Mouse (Mus musculus): ENCODE measurements around the gene Pam16. TPM values are rescaled to one million over a fixed set of nuclear protein-coding genes. Genes with fewer than 3 reads are reported as not detected.
A peak's percentile ranks its signal among the peaks of the same experiment; 100 is the strongest.

The Pam16 gene
- polyA plus RNA-seq, 1 experiment: 9.5 TPM

DNA sequence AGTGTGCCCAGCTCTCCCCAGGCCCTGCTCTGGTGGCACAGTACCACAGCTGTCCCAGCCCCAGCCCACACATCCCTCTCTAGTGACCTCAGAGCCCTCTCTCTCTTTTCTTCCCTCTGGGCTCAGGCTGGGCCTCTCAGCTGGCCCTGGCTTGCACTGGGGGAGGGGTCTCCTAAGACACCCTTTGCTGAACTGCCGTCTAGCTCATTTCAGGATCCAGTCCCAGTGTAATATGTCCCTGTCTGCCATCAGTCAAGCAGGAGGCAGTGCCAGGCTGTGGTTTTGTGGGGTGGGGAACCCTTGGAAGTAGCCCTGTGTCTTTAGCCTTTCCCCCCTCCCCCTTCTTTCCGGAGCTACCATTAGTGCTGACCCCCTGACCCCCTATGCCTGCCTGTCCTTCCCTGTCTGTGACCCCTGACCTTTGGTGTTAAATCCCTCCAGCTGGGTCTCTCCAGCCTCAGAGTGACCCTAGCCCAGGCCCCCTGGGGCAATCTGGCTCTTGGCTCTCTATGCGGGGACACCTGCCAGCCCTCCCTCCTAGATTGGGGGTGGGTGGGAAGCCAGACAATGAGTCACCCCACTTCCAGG is 28.6 kb downstream of the Pam16 start:
- 0 out of 2 replicates have a peak overlapping the region, but pooled peaks have one; percentile 4 for H3K27ac ChIP-seq (ENCODE audit: insufficient read depth, low read length)
- H3K4me1 ChIP-seq (ENCODE audit: control insufficient read depth, insufficient read depth, insufficient read length): no peaks in the 10 kb centered on the region; the same call in 1 of the 2 replicates
- no peak for TF ChIP-seq POLR2A (IDR thresholded peaks at IDR 0.05; ENCODE audit: low read depth, low read length)
- no peak for TF ChIP-seq CTCF (IDR thresholded peaks at IDR 0.05; ENCODE audit: extremely low read depth, insufficient read depth, insufficient read length, insufficient replicate concordance)
- H3K4me3 ChIP-seq (ENCODE audit: extremely low read depth, insufficient read depth, insufficient read length): no peak overlapping the region
- peaks cover 12% of the 10 kb centered on the region for H3K27me3 ChIP-seq (ENCODE audit: control insufficient read depth, insufficient read depth, low read length)
- no peak for DNase-seq (ENCODE audit: low read depth in 1 of 2, low spot score in 2 of 2)
- H3K36me3 ChIP-seq (ENCODE audit: control insufficient read depth, insufficient read depth, low read length): no peaks in the 10 kb centered on the region
- 66% methylated on average over 3 of the region's 3 CpGs for WGBS

DNA sequence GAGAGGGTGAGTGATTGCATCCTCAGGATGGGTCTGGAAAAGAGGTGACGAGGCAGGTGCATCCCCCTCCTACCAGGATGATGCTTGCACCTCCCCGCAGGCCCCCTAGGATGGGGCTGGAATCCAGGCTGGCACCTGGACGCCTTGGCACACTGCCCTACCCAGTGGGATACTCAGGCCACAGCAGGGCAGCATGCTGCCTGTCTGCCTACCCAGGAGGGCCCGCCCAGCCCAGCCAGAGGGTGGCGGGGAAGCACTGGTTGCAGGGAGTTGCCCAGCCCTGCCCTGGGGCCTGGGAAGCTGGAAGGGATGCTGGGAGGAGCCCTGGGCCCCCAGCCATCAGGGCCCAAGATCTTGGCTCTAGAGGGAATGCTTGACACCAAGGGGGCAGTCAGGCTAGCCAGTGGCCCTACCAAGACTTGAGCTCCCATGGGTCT is 29.2 kb downstream of the Pam16 start:
- whole genome bisulfite sequencing: 85% methylated on average over 5 of the region's 5 CpGs
- peak overlapping the region; percentile 61; the same call in 1 of the 2 replicates for H3K4me3 ChIP-seq (ENCODE audit: extremely low read depth, insufficient read depth, insufficient read length)
- no peak for TF ChIP-seq POLR2A (IDR thresholded peaks at IDR 0.05; ENCODE audit: low read depth, low read length)
- TF ChIP-seq CTCF (IDR thresholded peaks at IDR 0.05; ENCODE audit: extremely low read depth, insufficient read depth, insufficient read length, insufficient replicate concordance): no peak
- peaks cover 12% of the 10 kb centered on the region for H3K27me3 ChIP-seq (ENCODE audit: control insufficient read depth, insufficient read depth, low read length)
- DNase-seq (ENCODE audit: low read depth in 1 of 2, low spot score in 2 of 2): no peak
- 0 out of 2 replicates have a peak overlapping the region, but pooled peaks have one; percentile 4 for H3K27ac ChIP-seq (ENCODE audit: insufficient read depth, low read length)
- H3K4me1 ChIP-seq (ENCODE audit: control insufficient read depth, insufficient read depth, insufficient read length): no peaks in the 10 kb centered on the region; the same call in 1 of the 2 replicates
- no peaks in the 10 kb centered on the region for H3K36me3 ChIP-seq (ENCODE audit: control insufficient read depth, insufficient read depth, low read length)

DNA sequence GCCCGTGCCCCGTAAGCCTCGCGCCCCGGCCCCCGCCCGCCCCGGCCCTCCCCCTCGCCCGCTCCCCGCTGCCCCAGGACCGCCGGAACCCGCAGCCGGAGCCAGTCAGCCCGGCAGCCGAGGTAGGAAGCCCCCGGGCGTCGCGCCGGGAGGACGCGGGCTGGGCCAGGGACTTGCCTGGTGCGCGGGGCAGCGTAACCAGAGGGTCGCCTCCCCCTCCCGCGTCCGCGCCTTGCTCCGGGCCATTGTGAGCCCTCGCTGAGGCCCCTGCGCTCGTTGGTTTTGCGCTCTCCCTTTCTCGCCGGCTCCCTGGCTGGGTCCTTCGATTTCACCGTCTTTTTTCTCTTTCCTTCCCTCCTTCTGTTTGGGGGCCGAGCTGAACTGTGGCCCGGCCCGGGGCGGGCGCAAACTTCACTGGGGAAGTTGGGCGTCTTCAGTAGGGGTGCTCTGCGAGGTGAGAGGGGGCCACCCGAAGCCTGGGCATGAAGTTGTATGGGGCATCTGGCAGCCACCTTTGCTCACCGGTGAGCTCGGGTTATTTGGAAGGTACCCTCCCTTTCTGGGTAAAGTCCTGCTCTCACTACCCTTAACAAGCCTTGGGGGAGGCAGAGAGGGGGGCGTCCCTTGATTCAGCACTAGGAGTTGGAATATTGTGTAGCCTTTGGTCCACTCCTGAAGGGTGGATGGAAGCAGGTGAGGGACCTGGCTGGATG is 29.8 kb downstream of the Pam16 start:
- Histone ChIP-seq H3K4me3 (ENCODE audit: extremely low read depth, insufficient read depth, insufficient read length) (peak overlapping the region; percentile 61), H3K36me3 (ENCODE audit: control insufficient read depth, insufficient read depth, low read length) (no peaks in the 10 kb centered on the region), H3K27ac (ENCODE audit: insufficient read depth, low read length) (0 out of 2 replicates have a peak overlapping the region, but pooled peaks have one; percentile 39), H3K27me3 (ENCODE audit: control insufficient read depth, insufficient read depth, low read length) (peaks cover 12% of the 10 kb centered on the region), H3K4me1 (ENCODE audit: control insufficient read depth, insufficient read depth, insufficient read length) (no peaks in the 10 kb centered on the region; the same call in 1 of the 2 replicates)
- TF ChIP-seq POLR2A (IDR thresholded peaks at IDR 0.05; ENCODE audit: low read depth, low read length) (no peak), CTCF (IDR thresholded peaks at IDR 0.05; ENCODE audit: extremely low read depth, insufficient read depth, insufficient read length, insufficient replicate concordance) (no peak)
- DNase-seq (ENCODE audit: low read depth in 1 of 2, low spot score in 2 of 2): no peak
- WGBS: 2% methylated on average over 47 of the region's 52 CpGs

DNA sequence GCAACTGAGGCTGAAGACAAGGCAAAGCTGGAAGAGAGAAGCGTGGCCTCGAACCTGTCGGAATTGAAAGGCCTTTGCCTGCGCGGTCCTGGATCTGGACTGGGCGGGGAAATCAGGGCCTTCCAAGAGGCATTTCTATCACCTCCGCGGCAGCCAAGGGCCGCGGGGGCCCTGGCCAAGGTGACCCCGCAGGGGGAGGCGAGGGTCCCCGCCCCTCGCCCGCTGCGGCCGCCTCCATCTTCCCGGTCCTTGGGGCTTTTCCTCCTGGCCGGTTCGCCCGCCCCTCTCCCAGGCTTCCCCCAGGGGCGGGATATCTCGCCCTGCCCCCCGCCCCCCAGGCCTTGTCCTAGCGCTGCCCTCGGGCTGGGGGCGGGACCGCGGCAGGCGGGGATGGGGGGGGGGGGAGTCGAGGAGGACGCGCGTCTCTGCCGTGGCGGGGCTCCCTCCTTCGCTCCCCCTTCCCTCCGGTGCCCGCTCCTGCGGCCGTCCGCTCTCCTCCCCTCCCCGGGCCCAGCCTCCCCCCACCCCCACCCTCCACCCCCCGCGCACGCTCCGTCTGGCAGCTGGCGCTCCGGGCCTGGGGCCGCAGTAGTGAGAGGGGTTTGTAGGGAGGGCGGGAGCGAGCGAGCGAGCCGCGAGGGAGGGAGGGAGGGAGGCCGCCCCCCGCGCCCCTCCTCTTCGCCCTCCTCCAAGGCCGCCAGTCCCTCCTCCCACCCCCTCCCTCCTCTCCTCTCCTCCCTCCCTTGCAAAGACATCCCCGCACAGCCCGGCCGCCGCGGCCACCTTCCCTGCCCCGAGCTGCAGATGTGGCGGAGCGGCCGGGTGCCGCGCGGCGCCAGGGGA is 30.6 kb downstream of the Pam16 start, which contains the start of gene Glis2:
Gene Glis2 (plus strand): TSS at position 743 of the 843 bp plus-strand sequence.
- 5% methylated on average over 48 of the region's 74 CpGs for WGBS
- DNase-seq (ENCODE audit: low read depth in 1 of 2, low spot score in 2 of 2): no peak
- Histone ChIP-seq H3K36me3 (ENCODE audit: control insufficient read depth, insufficient read depth, low read length) (no peaks in the 10 kb centered on the region), H3K4me1 (ENCODE audit: control insufficient read depth, insufficient read depth, insufficient read length) (no peaks in the 10 kb centered on the region; the same call in 1 of the 2 replicates), H3K4me3 (ENCODE audit: extremely low read depth, insufficient read depth, insufficient read length) (peak within 1 kb of the TSS; percentile 61), H3K27ac (ENCODE audit: insufficient read depth, low read length) (0 out of 2 replicates have a peak within 1 kb of the TSS, but pooled peaks have one; percentile 39), H3K27me3 (ENCODE audit: control insufficient read depth, insufficient read depth, low read length) (peaks cover 12% of the 10 kb centered on the region)
- TF ChIP-seq POLR2A (IDR thresholded peaks at IDR 0.05; ENCODE audit: low read depth, low read length): no peak
- TF ChIP-seq CTCF (IDR thresholded peaks at IDR 0.05; ENCODE audit: extremely low read depth, insufficient read depth, insufficient read length, insufficient replicate concordance): no peak

DNA sequence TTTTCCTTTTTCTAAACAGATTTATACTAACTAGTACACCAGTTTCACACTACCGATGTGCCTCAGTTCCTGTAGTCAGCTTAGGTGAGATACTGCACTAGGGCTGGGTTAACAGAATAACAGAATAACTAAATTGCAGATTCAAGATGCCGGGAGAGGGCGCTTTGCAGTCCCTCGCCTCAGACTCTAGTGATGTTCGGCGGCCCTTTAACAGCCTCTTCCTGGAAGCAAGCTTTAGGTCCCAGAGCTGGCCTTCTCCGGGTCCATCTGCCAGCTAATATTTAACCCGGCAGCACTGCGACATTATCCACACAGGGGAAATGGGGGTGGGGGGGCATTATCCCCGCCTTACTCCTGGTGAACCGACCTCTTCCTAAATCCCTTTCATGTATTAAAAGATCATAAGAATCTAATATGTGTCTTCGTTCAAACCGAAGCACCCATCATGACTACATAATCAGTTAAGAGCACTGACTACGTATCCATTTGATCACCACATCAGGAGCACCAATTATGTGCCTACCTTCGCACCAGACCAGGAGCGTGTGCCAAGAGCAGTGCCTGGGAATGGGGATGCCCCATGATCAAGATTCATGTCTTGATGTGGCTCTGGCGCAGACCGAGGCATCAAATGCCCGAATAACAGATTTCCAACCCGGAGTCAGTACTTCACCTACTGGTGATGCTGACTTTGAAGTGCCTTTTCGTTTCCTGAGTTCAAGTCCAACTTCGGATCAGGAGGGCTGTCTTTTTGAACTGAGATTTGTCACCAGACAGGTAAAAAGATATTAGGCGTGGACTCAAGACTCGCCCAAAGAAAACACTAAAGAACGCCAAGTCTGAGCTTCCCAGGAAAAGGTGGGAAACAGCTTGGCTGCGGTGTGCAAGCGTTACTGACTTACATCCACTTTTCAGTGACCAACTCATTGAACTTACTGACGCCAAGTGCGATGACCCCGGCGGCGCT is 31.6 kb downstream of the Pam16 start:
- no peak overlapping the region for H3K27ac ChIP-seq (ENCODE audit: insufficient read depth, low read length)
- peaks cover 12% of the 10 kb centered on the region for H3K27me3 ChIP-seq (ENCODE audit: control insufficient read depth, insufficient read depth, low read length)
- H3K4me3 ChIP-seq (ENCODE audit: extremely low read depth, insufficient read depth, insufficient read length): peak overlapping the region; percentile 61; the same call in 1 of the 2 replicates
- peak in 1 of 2 experiments; percentile 44 for DNase-seq (ENCODE audit: low read depth in 1 of 2, low spot score in 2 of 2)
- no peaks in the 10 kb centered on the region for H3K36me3 ChIP-seq (ENCODE audit: control insufficient read depth, insufficient read depth, low read length)
- TF ChIP-seq POLR2A (IDR thresholded peaks at IDR 0.05; ENCODE audit: low read depth, low read length) (no peak), CTCF (IDR thresholded peaks at IDR 0.05; ENCODE audit: extremely low read depth, insufficient read depth, insufficient read length, insufficient replicate concordance) (no peak)
- H3K4me1 ChIP-seq (ENCODE audit: control insufficient read depth, insufficient read depth, insufficient read length): no peaks in the 10 kb centered on the region; the same call in 1 of the 2 replicates
- 44% methylated on average over 32 of the region's 32 CpGs for WGBS

Measured in spleen, adult 2 months (tissue).